Mouse (Mus musculus): Measurements from ENCODE around the gene Olfr885. TPM values are rescaled to one million over a fixed set of nuclear protein-coding genes. Genes with fewer than 3 reads are reported as not detected.

Olfr885 gene
- polyA plus RNA-seq (2014; fragmentation: Illumina TruSeq; extraction: RNeasy Lipid Tissue Mini Kit (QIAGEN cat#74804); ENCODE audit: low replicate concordance), result not detected

GRCm38 (mm10) chr9:38061022-38061421 lies at the start of gene Olfr885:
Gene Olfr885, plus strand, starts transcription at chr9:38061322.

DNA sequence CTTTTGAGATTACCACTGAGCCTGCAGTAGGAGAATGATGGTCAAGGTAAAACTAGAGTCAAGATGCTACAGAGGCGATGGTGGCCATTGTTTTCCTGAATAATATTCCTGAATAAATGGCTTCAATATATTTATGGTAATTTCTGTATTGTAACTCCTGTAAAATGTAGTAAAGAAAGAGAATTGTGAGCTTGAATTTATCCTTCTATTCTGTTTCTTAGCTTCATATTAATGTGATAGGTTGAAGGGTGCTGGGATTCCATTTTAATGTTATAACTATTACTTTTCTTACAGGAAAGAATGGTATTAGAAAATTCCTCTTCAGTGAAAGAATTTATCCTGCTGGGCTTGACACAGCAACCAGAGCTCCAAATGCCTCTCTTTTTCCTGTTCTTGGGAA lies 35.6 kb upstream of the Olfr885 start, which contains the start of gene Olfr883:
Gene Olfr883, plus strand, starts transcription at position 301 of the 400 bp plus-strand sequence.

DNA sequence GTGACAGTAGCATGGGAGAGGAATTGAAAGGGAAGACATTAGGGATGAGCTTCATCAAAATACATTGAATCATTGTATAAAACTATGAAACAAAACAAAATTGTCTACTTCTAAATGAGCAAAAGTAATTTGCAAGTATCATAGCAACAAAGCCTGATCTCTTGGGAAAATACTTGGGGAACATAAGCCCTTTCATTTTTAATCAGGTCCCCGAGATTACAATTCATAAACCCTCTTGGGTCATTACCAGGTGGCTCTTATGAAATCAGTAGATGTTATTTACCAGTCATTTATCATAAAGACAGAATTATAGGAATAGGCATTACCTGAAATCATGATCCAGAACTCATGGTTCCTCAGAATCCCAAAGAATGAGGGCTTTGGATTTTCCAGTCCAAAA lies 14.9 kb upstream of the Olfr885 start, which contains the start of gene Olfr884:
Gene Olfr884, plus strand, starts transcription at position 301 of the 400 bp plus-strand sequence.

GRCm38 (mm10) chr9:38083772-38084171 lies 22.6 kb downstream of the Olfr885 start, which contains the start of gene Olfr887:
Gene Olfr887, plus strand, starts transcription at chr9:38084072.

GRCm38 (mm10) chr9:38107828-38108227 lies 46.7 kb downstream of the Olfr885 start, which contains the start of gene Olfr888:
Gene Olfr888, plus strand, starts transcription at chr9:38108128.

Other genes with a start within 250 kb of the Olfr885 start
- not detected for gene Olfr877, start 207.1 kb upstream of the Olfr885 start, polyA plus RNA-seq (2014; fragmentation: Illumina TruSeq; extraction: RNeasy Lipid Tissue Mini Kit (QIAGEN cat#74804); ENCODE audit: low replicate concordance)
- not detected for gene Olfr145, start 164.6 kb upstream of the Olfr885 start, polyA plus RNA-seq (2014; fragmentation: Illumina TruSeq; extraction: RNeasy Lipid Tissue Mini Kit (QIAGEN cat#74804); ENCODE audit: low replicate concordance)
- not detected for gene Olfr878, start 143.5 kb upstream of the Olfr885 start, polyA plus RNA-seq (2014; fragmentation: Illumina TruSeq; extraction: RNeasy Lipid Tissue Mini Kit (QIAGEN cat#74804); ENCODE audit: low replicate concordance)
- gene Olfr881, start 69.5 kb upstream of the Olfr885 start, polyA plus RNA-seq (2014; fragmentation: Illumina TruSeq; extraction: RNeasy Lipid Tissue Mini Kit (QIAGEN cat#74804); ENCODE audit: low replicate concordance), result not detected
- not detected for gene Olfr883, start 35.5 kb upstream of the Olfr885 start, polyA plus RNA-seq (2014; fragmentation: Illumina TruSeq; extraction: RNeasy Lipid Tissue Mini Kit (QIAGEN cat#74804); ENCODE audit: low replicate concordance)
- not detected for gene Olfr884, start 14.8 kb upstream of the Olfr885 start, polyA plus RNA-seq (2014; fragmentation: Illumina TruSeq; extraction: RNeasy Lipid Tissue Mini Kit (QIAGEN cat#74804); ENCODE audit: low replicate concordance)
- gene Olfr887, start 22.8 kb downstream of the Olfr885 start, polyA plus RNA-seq (2014; fragmentation: Illumina TruSeq; extraction: RNeasy Lipid Tissue Mini Kit (QIAGEN cat#74804); ENCODE audit: low replicate concordance), result not detected
- not detected for gene Olfr888, start 46.8 kb downstream of the Olfr885 start, polyA plus RNA-seq (2014; fragmentation: Illumina TruSeq; extraction: RNeasy Lipid Tissue Mini Kit (QIAGEN cat#74804); ENCODE audit: low replicate concordance)
- not detected for gene Olfr889, start 53.9 kb downstream of the Olfr885 start, polyA plus RNA-seq (2014; fragmentation: Illumina TruSeq; extraction: RNeasy Lipid Tissue Mini Kit (QIAGEN cat#74804); ENCODE audit: low replicate concordance)
- not detected for gene Olfr890, start 81.2 kb downstream of the Olfr885 start, polyA plus RNA-seq (2014; fragmentation: Illumina TruSeq; extraction: RNeasy Lipid Tissue Mini Kit (QIAGEN cat#74804); ENCODE audit: low replicate concordance)
- gene Olfr891, start 119.5 kb downstream of the Olfr885 start, polyA plus RNA-seq (2014; fragmentation: Illumina TruSeq; extraction: RNeasy Lipid Tissue Mini Kit (QIAGEN cat#74804); ENCODE audit: low replicate concordance), result not detected
- gene Olfr893, start 147.0 kb downstream of the Olfr885 start, polyA plus RNA-seq (2014; fragmentation: Illumina TruSeq; extraction: RNeasy Lipid Tissue Mini Kit (QIAGEN cat#74804); ENCODE audit: low replicate concordance), result not detected
- gene Olfr894, start 156.7 kb downstream of the Olfr885 start, polyA plus RNA-seq (2014; fragmentation: Illumina TruSeq; extraction: RNeasy Lipid Tissue Mini Kit (QIAGEN cat#74804); ENCODE audit: low replicate concordance), result not detected
- gene Olfr143, start 191.5 kb downstream of the Olfr885 start, polyA plus RNA-seq (2014; fragmentation: Illumina TruSeq; extraction: RNeasy Lipid Tissue Mini Kit (QIAGEN cat#74804); ENCODE audit: low replicate concordance), result not detected
- not detected for gene Olfr895, start 206.5 kb downstream of the Olfr885 start, polyA plus RNA-seq (2014; fragmentation: Illumina TruSeq; extraction: RNeasy Lipid Tissue Mini Kit (QIAGEN cat#74804); ENCODE audit: low replicate concordance)
- not detected for gene Olfr896-ps1, start 229.8 kb downstream of the Olfr885 start, polyA plus RNA-seq (2014; fragmentation: Illumina TruSeq; extraction: RNeasy Lipid Tissue Mini Kit (QIAGEN cat#74804); ENCODE audit: low replicate concordance)